Mouse (Mus musculus) C2C12 (cell line): ENCODE results near the gene Plcg1.

Source experiments
- CEBPB ChIP-seq: IDR thresholded peaks from one replicate; pipeline ENCODE4 v1.6.1; 2011; ENCODE audit warnings: low read depth, mild to moderate bottlenecking, control low read depth, moderate library complexity
- CTCF ChIP-seq: IDR thresholded peaks from one replicate; pipeline ENCODE4 v1.5.1; 2011; ENCODE audit not compliant: control insufficient read depth, insufficient read depth, insufficient read length

- TF ChIP-seq CTCF (no peak), CEBPB (no peak)
These were observed 1.7 kb upstream of the Plcg1 start for GRCm38 (mm10) chr2:160729436-160729835.
